Mouse (Mus musculus): ENCODE measurements at regions not wholly inside any gene's neighbourhood (a gene's known extent, or its start where the extent isn't known, plus 50 kb on each side); places are given as distances from the start of the nearest gene placed in this dataset.
"Not testable (repeated sequence)": the region's sequence is repeated elsewhere in the genome, so short reads cannot be mapped to it uniquely, and the experiment has no call there.

DNA sequence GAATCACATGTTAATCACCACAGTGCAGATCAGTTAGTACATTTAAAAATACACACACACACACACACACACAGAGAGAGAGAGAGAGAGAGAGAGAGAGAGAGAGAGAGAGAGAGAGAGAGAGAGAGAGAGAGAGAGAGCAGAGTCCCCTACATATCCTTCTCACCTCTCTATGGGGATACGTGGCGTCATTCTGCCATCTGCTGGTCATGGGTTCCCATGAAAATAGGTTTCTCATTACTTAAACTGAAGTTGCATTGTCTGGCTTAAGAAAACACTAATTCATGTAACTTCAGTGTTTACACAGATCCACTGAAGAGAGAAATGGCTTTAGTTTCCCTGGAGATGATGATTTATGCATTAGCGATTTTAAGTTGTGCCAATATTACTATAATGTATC, 594.9 kb upstream of the Zfp386 start:
- TF ChIP-seq EP300 (IDR thresholded peaks at IDR 0.05; ENCODE audit: low read depth in 1 of 2, low read length in 2 of 2); TAL1 (IDR thresholded peaks at IDR 0.05; ENCODE audit: low read length); CTCF (IDR thresholded peaks at IDR 0.05 in 2 of 3, conservative IDR thresholded peaks at IDR 0.05 in 1 of 3; ENCODE audit: control insufficient read depth in 1 of 3, insufficient read depth in 1 of 3, low read depth in 2 of 3, low read length in 3 of 3, poor library complexity in 1 of 3, severe bottlenecking in 1 of 3); GATA1 (IDR thresholded peaks at IDR 0.05; ENCODE audit: low read depth, low read length); ZC3H11A (IDR thresholded peaks at IDR 0.05; ENCODE audit: low read depth, low read length); POLR2A (IDR thresholded peaks at IDR 0.05; ENCODE audit: control insufficient read depth in 1 of 2, insufficient read depth in 1 of 2, low read depth in 1 of 2, low read length in 2 of 2, poor library complexity in 1 of 2); HCFC1 (IDR thresholded peaks at IDR 0.05; ENCODE audit: low read depth, low read length): not testable (repeated sequence)

All from MEL (cell line).